Mouse (Mus musculus) midbrain, embryonic 10.5 days (tissue): ENCODE results near the gene Olfr649. TPM values are rescaled to one million over a fixed set of nuclear protein-coding genes. Genes with fewer than 3 reads are reported as not detected.

ENCODE experiments used
- DNase-seq: peaks from one replicate; pipeline ENCODE4 v3.0.0-alpha.2; 2017; ENCODE audit warnings: low spot score
- H3K27ac ChIP-seq: fragments of 300-500 bp; sonication (generic); replicated peaks from 2 replicates; pipeline ENCODE4 v1.5.1; 2016; ENCODE audit warnings: mild to moderate bottlenecking
- H3K27me3 ChIP-seq: fragments of 300-500 bp; sonication (generic); 2 replicates; pipeline ENCODE4 v1.6.1; 2016; ENCODE audit warnings: low read depth, mild to moderate bottlenecking; ENCODE audit not compliant: poor library complexity, severe bottlenecking
- H3K36me3 ChIP-seq: fragments of 300-500 bp; sonication (generic); 2 replicates; pipeline ENCODE4 v1.6.1; 2016; ENCODE audit warnings: mild to moderate bottlenecking, moderate library complexity
- H3K4me1 ChIP-seq: fragments of 300-500 bp; sonication (generic); 2 replicates; pipeline ENCODE4 v1.6.1; 2016
- H3K4me3 ChIP-seq: fragments of 300-500 bp; sonication (generic); 2 replicates; pipeline ENCODE4 v1.5.1; 2016; ENCODE audit warnings: mild to moderate bottlenecking, moderate library complexity
- H3K9me3 ChIP-seq: fragments of 300-500 bp; sonication (generic); replicated peaks from 2 replicates; pipeline ENCODE4 v1.6.1; 2016; ENCODE audit warnings: mild to moderate bottlenecking
- WGBS: fragments of 180-500 bp; shearing (Covaris S2); methylation state at CpG from one replicate; pipeline ENCODE4 v1.1.7; 2016; 5-methylcytosine and 5-hydroxymethylcytosine counted together
- polyA plus RNA-seq: library from polyadenylated mRNA; unstranded; fragments of >200 nt; fragmentation: Nextera tagmentation; extraction: Ambion mirVana; gene quantifications from 2 replicates; pipeline ENCODE4 v1.2.1, GENCODE M21; 2016

Gene Olfr649
- polyA plus RNA-seq, 1 experiment from 2014 or later: not detected

DNA sequence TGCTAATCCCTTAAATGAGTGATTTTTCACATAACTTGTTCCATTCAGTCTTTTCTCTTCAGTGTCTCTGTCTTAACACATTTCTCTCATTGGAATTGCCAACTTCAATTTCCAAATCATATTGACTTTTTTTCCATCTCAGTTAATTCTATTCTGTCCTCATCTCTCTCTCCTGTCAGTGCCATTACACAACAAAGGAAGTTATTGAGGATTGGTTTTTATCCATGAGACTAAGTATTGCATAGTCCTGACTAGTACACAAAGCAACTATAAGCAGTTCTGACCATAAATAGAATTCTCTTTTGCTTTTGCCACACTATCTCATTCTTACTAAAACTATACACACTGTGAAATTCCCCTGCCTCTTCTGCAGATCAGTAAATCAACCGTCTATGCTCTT, 16.7 kb downstream of the Olfr649 start:
- no peak for DNase-seq
- Histone ChIP-seq H3K4me1 (no peaks in the 10 kb centered on the region), H3K36me3 (no peaks in the 10 kb centered on the region)

DNA sequence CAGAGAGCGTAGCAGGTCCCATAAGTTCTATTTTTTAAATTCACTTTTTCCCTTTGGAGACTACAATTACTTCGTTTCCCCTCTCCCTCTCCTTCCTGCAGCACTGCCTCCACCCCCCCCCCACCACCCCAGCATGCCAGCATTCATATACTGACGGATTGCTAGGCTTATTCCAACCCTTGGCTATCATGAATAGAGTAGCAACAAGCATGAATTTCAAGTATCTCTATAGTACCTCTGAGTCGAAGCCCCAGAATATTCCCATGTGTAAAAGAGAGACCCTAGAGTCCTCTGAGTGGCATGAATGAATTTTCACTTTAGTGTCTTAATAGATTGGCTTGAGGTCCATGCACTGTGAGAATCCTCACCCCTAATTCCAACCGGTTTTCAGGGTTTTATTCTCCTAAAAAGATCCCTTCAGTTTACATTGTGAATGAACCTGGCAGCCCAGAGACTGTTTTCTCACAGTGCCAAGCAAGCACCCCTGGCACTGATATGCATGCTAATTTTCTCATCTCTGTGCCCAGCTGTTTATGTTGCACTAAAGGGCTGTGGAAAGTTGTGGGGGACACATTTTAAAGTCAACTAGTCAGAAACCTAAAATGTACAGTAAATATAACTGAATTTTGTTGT, 17.2 kb downstream of the Olfr649 start:
- H3K36me3 ChIP-seq: no peaks in the 10 kb centered on the region
- no peak overlapping the region for H3K4me3 ChIP-seq
- 72% methylated on average over 5 of the region's 5 CpGs for WGBS
- H3K27ac ChIP-seq: no peak overlapping the region
- no peaks in the 10 kb centered on the region for H3K4me1 ChIP-seq
- H3K27me3 ChIP-seq: no peaks in the 10 kb centered on the region
- no peaks in the 10 kb centered on the region for H3K9me3 ChIP-seq
- DNase-seq: no peak

More for the DNA sequence above, 16.7 kb downstream of the Olfr649 start:
- Histone ChIP-seq H3K4me3 (no peak overlapping the region), H3K9me3 (no peaks in the 10 kb centered on the region), H3K27me3 (no peaks in the 10 kb centered on the region), H3K27ac (no peak overlapping the region)
- 90% methylated on average over 1 of the region's 1 CpGs for WGBS

DNA sequence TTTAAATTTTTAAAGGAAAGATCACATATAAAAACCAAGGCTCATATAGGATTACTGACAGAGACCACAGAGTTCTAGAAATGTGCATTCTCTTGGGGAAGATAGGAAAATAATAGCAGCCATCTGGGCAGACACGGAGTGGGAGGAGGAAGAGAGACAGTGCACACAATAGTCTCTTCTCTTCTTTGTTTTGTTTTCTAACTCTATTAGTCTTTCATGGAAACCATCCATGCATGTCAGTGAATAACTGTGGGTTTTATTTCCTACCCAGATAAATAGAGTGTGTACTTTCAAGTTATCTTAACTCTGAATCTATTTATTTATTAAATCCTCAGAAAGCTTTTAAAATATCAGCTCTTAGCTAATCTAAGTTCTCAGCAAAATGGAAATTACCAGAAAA, 20.7 kb downstream of the Olfr649 start:
- Histone ChIP-seq H3K9me3 (no peaks in the 10 kb centered on the region), H3K4me3 (no peak overlapping the region), H3K27ac (no peak overlapping the region), H3K27me3 (no peaks in the 10 kb centered on the region), H3K4me1 (no peaks in the 10 kb centered on the region), H3K36me3 (no peaks in the 10 kb centered on the region)
- 36% methylated on average over 1 of the region's 1 CpGs for WGBS
- DNase-seq: no peak

DNA sequence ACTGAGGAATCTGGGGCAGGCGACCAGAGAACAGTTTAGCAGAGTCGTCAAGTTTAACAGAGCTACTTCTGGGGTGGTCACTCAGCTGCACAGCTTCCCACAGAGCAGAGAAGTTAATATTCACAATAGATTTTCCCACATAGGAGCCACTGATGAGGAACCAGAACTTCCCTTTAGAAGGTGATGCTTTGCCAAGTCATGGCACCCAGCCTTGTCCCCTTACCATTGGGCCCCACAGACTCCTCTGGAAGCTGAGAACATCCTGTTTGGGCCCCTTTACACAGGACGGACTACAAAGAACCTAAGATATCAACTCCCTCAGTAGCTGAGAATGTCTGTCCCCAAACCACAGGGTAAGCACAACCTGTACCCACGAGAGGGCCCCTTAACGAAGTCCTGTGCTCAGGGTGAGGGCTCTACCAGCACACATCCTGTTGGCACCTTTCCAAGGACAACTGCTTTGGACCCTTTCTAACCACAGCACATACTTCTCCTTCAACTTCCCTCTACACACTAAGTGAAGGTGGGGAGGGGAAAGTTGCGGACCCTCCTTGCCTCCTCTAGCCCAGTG, 26.1 kb downstream of the Olfr649 start:
- no peaks in the 10 kb centered on the region for H3K36me3 ChIP-seq
- DNase-seq: no peak
- H3K4me1 ChIP-seq: no peaks in the 10 kb centered on the region
- H3K4me3 ChIP-seq: no peak overlapping the region
- no peaks in the 10 kb centered on the region for H3K27me3 ChIP-seq
- H3K27ac ChIP-seq: no peak overlapping the region
- H3K9me3 ChIP-seq: no peaks in the 10 kb centered on the region
- WGBS: 88% methylated on average over 6 of the region's 6 CpGs

DNA sequence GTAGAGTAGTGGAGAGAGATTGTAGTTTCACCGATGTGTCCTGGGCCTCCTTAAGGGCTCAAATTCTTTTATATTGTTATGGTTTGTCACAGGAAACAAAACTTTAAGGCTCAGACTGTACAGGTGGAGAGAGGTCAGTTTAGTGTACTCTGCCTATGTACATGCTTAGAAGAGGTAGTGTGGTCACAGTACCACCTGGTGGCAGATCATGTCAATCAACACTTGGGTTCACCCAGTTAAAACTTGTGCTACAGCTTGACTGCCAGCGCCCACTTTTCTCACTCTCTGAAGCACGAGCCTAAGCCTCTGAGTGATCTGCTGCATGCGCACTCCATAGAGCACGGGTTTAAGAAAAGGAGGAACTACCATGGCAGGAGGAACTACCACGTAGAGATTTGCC, 28.7 kb downstream of the Olfr649 start:
- Histone ChIP-seq H3K27ac (no peak overlapping the region), H3K9me3 (no peaks in the 10 kb centered on the region), H3K27me3 (no peaks in the 10 kb centered on the region), H3K4me1 (no peaks in the 10 kb centered on the region), H3K36me3 (no peaks in the 10 kb centered on the region), H3K4me3 (no peak overlapping the region)
- 81% methylated on average over 6 of the region's 6 CpGs for WGBS
- DNase-seq: no peak

DNA sequence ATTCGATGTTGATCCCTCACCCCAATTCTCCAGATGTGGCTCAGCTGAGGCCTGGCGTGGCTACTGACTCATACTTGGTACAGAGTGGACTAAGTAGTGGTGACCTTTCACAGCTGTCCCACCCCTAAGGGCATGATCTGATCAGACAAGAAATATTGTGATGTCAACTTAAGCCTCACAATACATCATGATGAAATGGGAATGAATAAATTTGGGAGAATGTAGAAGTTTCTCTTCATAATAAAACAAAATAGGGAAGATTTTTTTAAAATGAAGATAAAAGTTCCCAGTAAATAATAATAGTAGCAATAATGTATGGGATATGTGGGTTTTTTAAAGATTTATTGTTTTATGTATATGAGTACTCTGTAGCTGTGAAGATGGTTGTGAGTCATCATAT, 45.3 kb downstream of the Olfr649 start, which contains the start of gene Ubqlnl:
Gene Ubqlnl (minus strand): TSS at position 101 of the 400 bp plus-strand sequence.
- Histone ChIP-seq H3K4me3 (no peak within 1 kb of the TSS), H3K36me3 (no peaks in the 10 kb centered on the region), H3K9me3 (no peaks in the 10 kb centered on the region), H3K27me3 (no peaks in the 10 kb centered on the region), H3K4me1 (no peaks in the 10 kb centered on the region), H3K27ac (no peak within 1 kb of the TSS)
- DNase-seq: no peak
- 88% methylated on average over 2 of the region's 2 CpGs for WGBS

DNA sequence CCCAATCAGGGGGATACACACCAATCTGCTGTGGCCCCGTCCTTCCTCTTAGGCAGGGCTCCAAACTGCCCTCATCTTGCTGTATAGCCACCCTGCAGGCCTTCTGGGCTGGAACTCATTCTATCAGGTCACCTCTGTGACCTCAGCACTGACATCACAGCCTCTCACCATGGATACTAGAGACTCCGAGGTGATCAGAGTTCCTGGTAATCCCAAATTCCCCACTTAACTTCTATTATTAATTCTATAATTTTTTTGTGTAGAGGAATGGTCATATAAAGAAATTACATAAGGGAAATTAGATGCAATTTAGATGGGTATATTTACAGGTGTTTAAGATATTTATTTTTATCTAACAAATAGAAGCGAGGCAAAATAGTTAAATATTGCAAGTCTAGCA, 52.6 kb downstream of the Olfr649 start, which contains the start of gene Ubqln3:
Gene Ubqln3 (minus strand): TSS at position 101 of the 400 bp plus-strand sequence.
- no peak within 1 kb of the TSS for H3K4me3 ChIP-seq
- no peaks in the 10 kb centered on the region for H3K9me3 ChIP-seq
- DNase-seq: no peak
- no peaks in the 10 kb centered on the region for H3K36me3 ChIP-seq
- no peaks in the 10 kb centered on the region for H3K4me1 ChIP-seq
- H3K27me3 ChIP-seq: no peaks in the 10 kb centered on the region
- 78% methylated on average over 3 of the region's 3 CpGs for WGBS
- no peak within 1 kb of the TSS for H3K27ac ChIP-seq

Other genes with a start within 250 kb of the Olfr649 start
- 0.01 and 0.04 TPM in 2 replicates for gene Olfr635, start 224.8 kb downstream of the Olfr649 start, polyA plus RNA-seq
- not detected in 2 replicates for gene Olfr638, start 197.2 kb downstream of the Olfr649 start, polyA plus RNA-seq
- not detected in 2 replicates for gene Olfr639, start 178.7 kb downstream of the Olfr649 start, polyA plus RNA-seq
- gene Olfr640, start 170.4 kb downstream of the Olfr649 start, polyA plus RNA-seq: not detected in 2 replicates
- not detected in 2 replicates for gene Olfr641, start 160.5 kb downstream of the Olfr649 start, polyA plus RNA-seq
- not detected in 2 replicates for gene Olfr642, start 143.3 kb downstream of the Olfr649 start, polyA plus RNA-seq
- gene 4930516K23Rik, start 134.5 kb downstream of the Olfr649 start, polyA plus RNA-seq: not detected in 2 replicates
- not detected in 2 replicates for gene Olfr644, start 124.1 kb downstream of the Olfr649 start, polyA plus RNA-seq
- not detected in 2 replicates for gene Olfr645, start 110.5 kb downstream of the Olfr649 start, polyA plus RNA-seq
- gene Olfr646, start 91.1 kb downstream of the Olfr649 start, polyA plus RNA-seq: not detected in 2 replicates
- gene Ubqln5, start 66.2 kb downstream of the Olfr649 start, polyA plus RNA-seq: not detected in 2 replicates
- gene Olfr643, start 58.6 kb downstream of the Olfr649 start, polyA plus RNA-seq: not detected in 2 replicates
- not detected in 2 replicates for gene Ubqln3, start 52.7 kb downstream of the Olfr649 start, polyA plus RNA-seq
- gene Ubqlnl, start 45.4 kb downstream of the Olfr649 start, polyA plus RNA-seq: not detected in 2 replicates
- not detected in 2 replicates for gene Olfm5, start 31.2 kb downstream of the Olfr649 start, polyA plus RNA-seq
- gene Olfr648, start 12.6 kb downstream of the Olfr649 start, polyA plus RNA-seq: 0.21 and 0.29 TPM in 2 replicates
- 3.6 and 4.9 TPM in 2 replicates for gene Trim6, start 22.8 kb upstream of the Olfr649 start, polyA plus RNA-seq
- 0.44 and 0.93 TPM in 2 replicates for gene Trim34a, start 48.5 kb upstream of the Olfr649 start, polyA plus RNA-seq
- 0.11 TPM in 1 of 2 replicates, not detected in the other for gene Trim5, start 92.1 kb upstream of the Olfr649 start, polyA plus RNA-seq
- 1.2 and 1.8 TPM in 2 replicates for gene Trim12a, start 119.5 kb upstream of the Olfr649 start, polyA plus RNA-seq
- not detected in 2 replicates for gene Trim34b, start 133.5 kb upstream of the Olfr649 start, polyA plus RNA-seq
- 0.41 and 0.46 TPM in 2 replicates for gene Trim12c, start 157.4 kb upstream of the Olfr649 start, polyA plus RNA-seq
- 0.25 TPM in 1 of 2 replicates, not detected in the other for gene Trim30b, start 173.9 kb upstream of the Olfr649 start, polyA plus RNA-seq
- gene Trim30c, start 204.9 kb upstream of the Olfr649 start, polyA plus RNA-seq: not detected in 2 replicates